Mouse (Mus musculus): ENCODE measurements around the gene Arhgap22.

Gene Arhgap22

DNA sequence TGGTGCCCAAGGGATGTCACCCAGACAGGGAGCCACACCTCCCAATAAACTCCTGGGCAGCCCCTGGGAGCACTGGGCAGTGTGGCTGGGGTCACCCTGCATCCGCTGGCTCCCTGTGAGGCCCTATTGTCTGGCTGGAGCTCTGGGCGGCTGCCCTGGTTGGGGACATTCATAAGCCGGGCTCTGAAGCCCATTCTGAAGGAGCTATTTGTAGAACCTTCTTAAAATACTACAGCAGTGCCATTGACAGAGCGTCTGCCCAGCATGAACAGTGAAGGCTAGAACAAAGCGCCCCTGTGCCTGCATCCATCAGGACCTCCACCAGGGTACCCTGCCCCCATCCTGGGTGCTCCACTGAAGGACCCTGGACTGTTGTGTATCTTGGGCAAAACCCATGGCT lies 114.5 kb downstream of the Arhgap22 start:
- in situ Hi-C loops (cut with MboI, MseI): no loop called here

DNA sequence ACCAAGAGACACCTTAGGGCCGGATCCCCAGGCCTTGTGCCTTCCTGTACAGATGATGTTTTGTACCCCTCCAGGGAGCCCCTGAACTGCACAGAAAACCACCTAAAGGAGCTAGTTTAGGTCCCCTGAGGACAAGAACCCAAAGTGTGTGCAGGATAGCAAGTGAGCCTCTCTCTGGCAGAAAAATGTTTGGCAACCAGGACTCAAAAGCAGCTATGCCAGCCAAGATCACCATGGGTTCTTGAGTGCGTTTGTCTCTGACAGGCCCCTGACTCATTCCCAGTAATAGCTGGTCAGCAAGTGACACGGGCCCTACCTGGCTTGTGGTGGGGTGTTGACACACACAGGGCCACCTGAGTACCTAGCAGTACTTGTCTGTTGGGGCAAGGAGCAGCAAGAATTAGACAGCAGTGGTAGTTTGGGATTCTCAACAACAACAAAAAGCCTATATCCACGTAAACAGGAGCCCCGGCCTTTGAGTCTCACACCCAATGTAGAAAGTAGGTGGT lies 115.5 kb downstream of the Arhgap22 start:
- in situ Hi-C loops (cut with MboI, MseI): no loop called here

GRCm38 (mm10) chr14:33330986-33331385 lies 117.2 kb downstream of the Arhgap22 start:
- in situ Hi-C loops (cut with MboI, MseI): no loop called here

GRCm38 (mm10) chr14:33331627-33332026 lies 117.8 kb downstream of the Arhgap22 start:
- in situ Hi-C loops (cut with MboI, MseI): no loop called here

GRCm38 (mm10) chr14:33333833-33334232 lies 120.0 kb downstream of the Arhgap22 start:
- in situ Hi-C loops (cut with MboI, MseI): no loop called here

DNA sequence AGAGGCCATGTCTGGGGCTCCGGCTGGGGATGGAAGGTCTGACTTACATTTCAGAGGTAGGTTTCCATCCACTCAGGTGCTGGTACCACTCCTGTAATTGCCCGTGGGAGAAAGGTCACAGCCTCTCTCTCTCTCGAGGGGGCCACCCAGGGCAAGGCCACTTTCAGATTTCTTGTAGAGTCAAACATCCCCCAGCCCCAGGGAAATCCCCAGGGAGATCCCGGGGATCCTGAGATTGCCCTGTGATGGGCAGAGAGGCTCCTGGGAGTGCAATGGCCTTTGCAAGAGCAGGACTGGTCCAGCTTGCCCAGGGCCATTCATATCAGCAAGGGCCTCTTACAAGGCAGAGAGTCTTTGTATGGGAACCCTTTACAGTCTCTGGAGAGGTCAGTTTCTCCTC lies 120.6 kb downstream of the Arhgap22 start:
- in situ Hi-C loops (cut with MboI, MseI): no loop called here

GRCm38 (mm10) chr14:33335733-33336132 lies 121.9 kb downstream of the Arhgap22 start:
- in situ Hi-C loops (cut with MboI, MseI): no loop called here

DNA sequence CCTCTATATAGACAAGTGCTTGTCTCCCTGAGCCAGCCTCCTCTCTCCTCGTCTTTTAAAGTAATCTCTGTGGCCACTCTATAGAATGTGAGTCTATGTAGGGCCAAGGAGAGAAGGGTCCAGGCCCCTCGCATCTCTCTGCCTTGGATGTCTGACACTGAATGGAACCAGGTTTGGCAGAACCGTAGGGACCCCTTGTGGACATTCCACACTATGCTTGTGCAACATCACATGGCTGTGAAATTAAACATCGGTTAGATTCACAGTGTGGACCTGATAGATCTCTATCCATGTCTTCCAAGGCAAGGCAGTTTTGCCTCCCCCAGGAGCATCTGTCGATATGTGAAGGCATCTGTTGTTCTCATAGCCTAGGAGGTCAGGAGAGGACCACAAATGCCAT lies 124.9 kb downstream of the Arhgap22 start:
- in situ Hi-C loops (cut with MboI, MseI): no loop called here

- in situ Hi-C loops (cut with MboI, MseI): no loop called here
Measured at GRCm38 (mm10) chr14:33343131-33343725, 129.4 kb downstream of the Arhgap22 start.

DNA sequence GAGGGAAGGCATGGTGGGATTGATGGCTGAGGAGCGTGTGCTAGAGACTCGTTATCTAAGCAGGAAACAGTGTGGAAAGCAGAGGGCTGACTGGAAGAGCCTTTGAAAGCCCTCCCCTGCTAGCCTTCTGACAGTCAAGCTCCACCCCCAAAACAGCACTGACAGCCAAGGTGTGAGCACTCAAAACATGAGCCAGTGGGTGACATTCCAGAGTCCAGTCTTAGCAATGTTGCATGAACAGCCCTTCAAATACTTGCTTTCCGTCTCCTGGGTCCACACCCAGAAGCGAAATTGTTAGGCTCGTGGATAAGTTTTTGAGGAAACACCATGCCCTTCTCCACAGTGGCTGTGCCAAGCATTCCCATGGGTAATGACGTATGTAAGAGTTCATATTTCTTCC lies 132.7 kb downstream of the Arhgap22 start:
- in situ Hi-C loops (cut with MboI, MseI): no loop called here

GRCm38 (mm10) chr14:33347738-33348137 lies 133.9 kb downstream of the Arhgap22 start:
- in situ Hi-C loops (cut with MboI, MseI): no loop called here

- in situ Hi-C loops (cut with MboI, MseI): no loop called here
Measured at GRCm38 (mm10) chr14:33348146-33348545, 134.3 kb downstream of the Arhgap22 start.

DNA sequence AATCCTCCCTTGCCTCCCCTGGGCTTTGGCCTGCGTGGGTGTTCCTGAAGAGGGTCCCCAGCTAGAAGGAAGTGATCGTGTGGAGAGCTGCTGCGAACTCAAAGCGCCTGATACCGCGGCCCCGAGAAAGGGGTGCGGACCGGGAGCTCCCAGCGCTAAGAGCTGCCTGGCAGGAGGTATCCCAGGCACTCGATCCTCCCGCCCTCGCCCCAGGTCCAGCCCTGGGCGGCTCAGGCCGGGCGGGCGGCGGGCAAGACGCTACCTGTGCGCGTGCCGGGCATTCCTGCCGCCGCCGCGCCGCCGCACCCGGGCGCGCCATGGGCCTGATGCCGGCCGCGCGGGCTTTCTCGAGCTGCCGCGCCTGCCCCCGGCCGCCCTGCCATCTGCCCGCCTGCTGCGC lies 137.2 kb downstream of the Arhgap22 start:
- in situ Hi-C loops (cut with MboI, MseI): no loop called here

GRCm38 (mm10) chr14:33351984-33352722 lies 138.3 kb downstream of the Arhgap22 start:
- in situ Hi-C loops (cut with MboI, MseI): no loop called here

GRCm38 (mm10) chr14:33352890-33353289 lies 139.1 kb downstream of the Arhgap22 start:
- in situ Hi-C loops (cut with MboI, MseI): no loop called here

DNA sequence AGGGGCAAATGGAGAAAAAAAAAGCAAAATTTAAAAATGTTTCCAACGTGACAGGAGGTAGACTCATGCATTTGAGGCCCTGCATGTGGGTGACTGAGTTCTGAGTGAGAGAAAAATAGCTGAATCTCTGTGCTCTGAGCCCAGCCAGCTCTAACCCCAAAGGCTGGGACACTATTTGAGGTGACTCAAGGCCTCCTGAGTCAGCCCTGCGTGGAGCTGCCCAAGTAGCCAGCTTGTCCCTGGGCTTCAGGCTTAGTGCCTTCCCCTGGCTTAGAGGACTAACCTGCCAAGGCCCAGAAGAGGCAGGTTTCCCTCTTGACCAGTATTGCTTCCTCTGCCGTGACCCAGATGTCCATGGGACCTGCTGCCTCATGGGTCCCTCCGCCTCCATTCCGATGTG lies 141.4 kb downstream of the Arhgap22 start:
- in situ Hi-C loops (cut with MboI, MseI): no loop called here

DNA sequence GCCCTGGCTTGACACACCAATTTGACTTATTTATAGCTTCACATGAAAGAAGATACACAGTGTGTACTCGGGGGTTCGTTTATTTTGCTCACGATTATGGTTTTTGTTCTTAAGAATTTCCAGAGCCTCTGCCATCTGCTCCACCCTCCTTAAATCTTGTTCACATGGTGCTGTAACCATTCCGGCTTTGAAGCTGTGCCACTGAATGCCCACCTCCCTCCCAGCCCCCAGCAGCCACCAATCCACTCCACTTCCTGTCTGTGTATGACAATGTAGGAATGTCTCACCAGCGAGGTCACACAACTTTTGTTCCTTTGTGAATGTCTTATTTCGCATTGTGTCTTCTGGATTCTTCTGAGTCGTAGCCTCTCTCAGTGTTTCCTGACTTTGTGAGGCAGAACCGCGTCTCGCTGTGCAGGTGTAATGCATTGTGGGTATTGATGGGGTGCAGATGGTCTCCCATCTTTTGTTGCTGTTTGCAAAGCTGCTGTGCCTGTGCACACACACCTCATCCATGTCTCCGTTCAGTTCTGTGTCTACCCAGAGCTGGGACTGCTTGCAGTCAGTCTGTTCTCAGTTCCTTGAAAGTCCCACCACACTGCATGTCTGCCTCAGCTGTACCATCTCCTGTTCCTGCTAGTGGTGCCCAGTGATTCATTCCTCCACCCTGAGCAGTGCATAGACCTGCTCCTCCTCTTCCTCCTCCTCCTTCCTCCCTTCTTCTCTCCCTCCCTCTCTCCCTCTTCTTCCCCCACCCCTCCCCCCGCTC lies 144.0 kb downstream of the Arhgap22 start:
- in situ Hi-C loops (cut with MboI, MseI): no loop called here

- in situ Hi-C loops (cut with MboI, MseI): no loop called here
Measured at GRCm38 (mm10) chr14:33358891-33359290, 145.1 kb downstream of the Arhgap22 start.

DNA sequence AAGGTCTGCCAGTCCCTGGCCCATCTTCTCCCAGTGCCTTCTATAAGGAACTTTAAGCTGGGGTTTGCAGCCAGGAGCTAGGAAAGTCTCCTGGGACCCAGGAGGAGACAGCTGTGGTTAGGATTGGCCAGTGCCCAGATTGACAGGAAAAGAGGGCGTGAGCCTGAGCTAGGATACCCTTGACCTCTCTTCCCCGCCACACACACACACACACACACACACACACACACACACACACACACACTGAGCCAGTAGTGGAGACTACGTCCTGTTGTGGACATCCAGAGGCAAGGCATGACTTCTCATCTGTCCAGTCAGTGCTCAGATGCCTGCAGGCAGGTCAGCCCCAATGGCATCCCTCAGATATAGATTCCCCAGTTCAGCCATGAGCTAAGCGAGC lies 147.7 kb downstream of the Arhgap22 start:
- in situ Hi-C loops (cut with MboI, MseI): no loop called here

GRCm38 (mm10) chr14:33362122-33362521 lies 148.3 kb downstream of the Arhgap22 start:
- in situ Hi-C loops (cut with MboI, MseI): no loop called here

- in situ Hi-C loops (cut with MboI, MseI): no loop called here
Measured at GRCm38 (mm10) chr14:33362807-33363206, 149.0 kb downstream of the Arhgap22 start.

GRCm38 (mm10) chr14:33363611-33364010 lies 149.8 kb downstream of the Arhgap22 start:
- in situ Hi-C loops (cut with MboI, MseI): no loop called here
